Mouse (Mus musculus) heart, postnatal 0 days (tissue): ENCODE measurements around the gene Fndc10. TPM values are rescaled to one million over a fixed set of nuclear protein-coding genes. Genes with fewer than 3 reads are reported as not detected.

ENCODE experiments used
- ATAC-seq: fragments of 200-750 bp; cut with Nextera tagmentation; 2 replicates; pipeline ENCODE4 v1.8.0; 2017; ENCODE audit warnings: low read depth, moderate number of reproducible peaks, moderate library complexity; ENCODE audit not compliant: insufficient read depth
- DNase-seq: peaks from one replicate; pipeline ENCODE4 v3.0.0-alpha.2; 2016; ENCODE audit warnings: low spot score
- H3K27ac ChIP-seq: fragments of 300-500 bp; sonication (generic); 2 replicates; pipeline ENCODE4 v1.5.1; 2014; ENCODE audit warnings: low read depth, mild to moderate bottlenecking
- H3K27me3 ChIP-seq: fragments of 300-500 bp; sonication (generic); 2 replicates; pipeline ENCODE4 v1.6.1; 2014; ENCODE audit warnings: low read length, mixed read lengths; ENCODE audit not compliant: control insufficient read depth, insufficient read depth
- H3K36me3 ChIP-seq: fragments of 300-500 bp; sonication (generic); replicated peaks from 2 replicates; pipeline ENCODE4 v1.6.1; 2014; ENCODE audit warnings: low read length, mixed read lengths; ENCODE audit not compliant: control insufficient read depth, insufficient read depth
- H3K4me1 ChIP-seq: fragments of 300-500 bp; sonication (generic); 2 replicates; pipeline ENCODE4 v1.6.1; 2014; ENCODE audit warnings: antibody characterized with exemption; ENCODE audit not compliant: control insufficient read depth, insufficient read depth
- H3K4me2 ChIP-seq: fragments of 300-500 bp; sonication (generic); 2 replicates; pipeline ENCODE4 v1.6.1; 2014; ENCODE audit warnings: low read depth, mild to moderate bottlenecking, low read length, moderate library complexity
- H3K4me3 ChIP-seq: fragments of 300-500 bp; sonication (generic); 2 replicates; pipeline ENCODE4 v1.5.1; 2014; ENCODE audit warnings: low read depth, low read length
- H3K9ac ChIP-seq: fragments of 300-500 bp; sonication (generic); replicated peaks from 2 replicates; pipeline ENCODE4 v1.6.1; 2014; ENCODE audit warnings: low read depth, low read length, mixed read lengths
- H3K9me3 ChIP-seq: fragments of 300-500 bp; sonication (generic); replicated peaks from 2 replicates; pipeline ENCODE4 v1.6.1; 2016; ENCODE audit warnings: low read length; ENCODE audit not compliant: control insufficient read depth
- CTCF ChIP-seq: IDR thresholded peaks from 2 replicates; pipeline ENCODE4 v1.5.1; 2016; ENCODE audit warnings: antibody characterized with exemption, control low read depth, low read depth
- EP300 ChIP-seq: IDR thresholded peaks from 2 replicates; pipeline ENCODE4 v1.6.1; 2016; ENCODE audit warnings: antibody characterized with exemption, low read depth
- WGBS: fragments of 180-500 bp; shearing (Covaris S2); extraction: QIAGEN DNeasy Blood & Tissue Kit; methylation state at CpG from one replicate; pipeline ENCODE4 v1.1.7; 2014; 5-methylcytosine and 5-hydroxymethylcytosine counted together
- polyA plus RNA-seq: library from polyadenylated mRNA; unstranded; fragments of >200 nt; fragmentation: Nextera tagmentation; extraction: Ambion mirVana; gene quantifications from 2 replicates; pipeline ENCODE4 v1.2.1, GENCODE M21; 2015
- total RNA-seq: library from RNA; depleted of rRNA; stranded (reverse); fragments of >200 nt; gene quantifications from 2 replicates; pipeline ENCODE4 v1.2.3, GENCODE M21; 2014; ENCODE audit warnings: low replicate concordance

Gene Fndc10
- total and polyA plus RNA-seq, 2 experiments from 2014 or later, result 2.1 to 9.7 TPM

GRCm38 (mm10) chr4:155696261-155697255, 2.4 kb downstream of the Fndc10 start:
- WGBS, result 63% methylated on average over 16 of the region's 16 CpGs
- H3K4me1 ChIP-seq, result 0 out of 2 replicates have a peak, but pooled peaks cover 6% of the 10 kb centered on the region
- H3K4me3 ChIP-seq, result no peak overlapping the region
- DNase-seq (no peak), ATAC-seq (no peak)
- H3K9me3 ChIP-seq, result no peaks in the 10 kb centered on the region
- peaks cover 17% of the 10 kb centered on the region; the same call in 1 of the 2 replicates for H3K27me3 ChIP-seq
- no peak overlapping the region for H3K9ac ChIP-seq
- TF ChIP-seq CTCF (no peak), EP300 (no peak)
- no peaks in the 10 kb centered on the region for H3K36me3 ChIP-seq
- H3K4me2 ChIP-seq, result no peak overlapping the region
- H3K27ac ChIP-seq, result no peak overlapping the region

DNA sequence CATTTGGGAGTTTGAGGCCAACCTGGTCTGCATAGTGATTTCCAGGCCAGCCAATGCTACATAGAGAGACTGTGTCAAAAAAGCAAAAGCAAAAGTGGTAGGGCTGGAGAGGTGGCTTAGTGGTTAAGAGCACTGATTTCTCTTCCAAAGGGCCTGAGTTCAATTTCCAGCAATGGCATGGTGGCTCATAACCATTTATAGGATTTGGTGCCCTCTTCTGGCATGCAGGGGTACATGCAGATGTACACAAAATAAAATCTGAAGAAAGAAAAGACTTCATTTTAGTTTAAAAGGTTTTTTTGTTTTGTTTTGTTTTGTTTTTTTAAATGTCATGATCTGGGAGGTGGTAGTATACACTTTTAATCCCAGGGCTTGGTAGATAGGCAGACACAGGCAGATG, 6.3 kb downstream of the Fndc10 start:
- Histone ChIP-seq H3K36me3 (no peaks in the 10 kb centered on the region), H3K27ac (no peak overlapping the region), H3K4me1 (peaks cover 5% of the 10 kb centered on the region; the same call in 1 of the 2 replicates), H3K4me2 (no peak overlapping the region), H3K9ac (no peak overlapping the region), H3K27me3 (0 out of 2 replicates have a peak, but pooled peaks cover 7% of the 10 kb centered on the region), H3K9me3 (no peaks in the 10 kb centered on the region), H3K4me3 (no peak overlapping the region)
- ATAC-seq (no peak), DNase-seq (no peak)
- TF ChIP-seq EP300, result no peak
- TF ChIP-seq CTCF, result peak; percentile 71

GRCm38 (mm10) chr4:155703425-155703929, 9.3 kb downstream of the Fndc10 start:
- TF ChIP-seq EP300 (no peak), CTCF (no peak)
- DNase-seq, result no peak
- ATAC-seq, result no peak
- WGBS, result 94% methylated on average over 4 of the region's 4 CpGs
- Histone ChIP-seq H3K4me2 (no peak overlapping the region), H3K4me3 (no peak overlapping the region), H3K9ac (no peak overlapping the region), H3K27me3 (no peaks in the 10 kb centered on the region), H3K4me1 (peaks cover 5% of the 10 kb centered on the region; the same call in 1 of the 2 replicates), H3K9me3 (no peaks in the 10 kb centered on the region), H3K36me3 (no peaks in the 10 kb centered on the region), H3K27ac (no peak overlapping the region)

GRCm38 (mm10) chr4:155704721-155705591, 10.8 kb downstream of the Fndc10 start, which contains the start of gene Ssu72:
TSS of gene Ssu72 (plus strand) at chr4:155704800.
- TF ChIP-seq EP300 (peak; percentile 83; the same call in 1 of the 2 replicates), CTCF (no peak)
- Histone ChIP-seq H3K4me2 (peak within 1 kb of the TSS; percentile 64), H3K27ac (peak within 1 kb of the TSS; percentile 94), H3K4me1 (peaks cover 8% of the 10 kb centered on the region; the same call in 1 of the 2 replicates), H3K36me3 (no peaks in the 10 kb centered on the region), H3K9ac (peak within 1 kb of the TSS; percentile 78), H3K4me3 (peak within 1 kb of the TSS; percentile 86), H3K9me3 (no peaks in the 10 kb centered on the region), H3K27me3 (no peaks in the 10 kb centered on the region)
- WGBS, result under 1% methylated on average over 82 of the region's 83 CpGs
- ATAC-seq (peak; percentile 95), DNase-seq (peak; percentile 90)

GRCm38 (mm10) chr4:155705592-155705929, 11.4 kb downstream of the Fndc10 start:
- WGBS, result 0% methylated on average over 19 of the region's 19 CpGs
- H3K9me3 ChIP-seq, result no peaks in the 10 kb centered on the region
- peak overlapping the region; percentile 86 for H3K4me3 ChIP-seq
- no peak for TF ChIP-seq CTCF
- no peak for TF ChIP-seq EP300
- peak overlapping the region; percentile 64 for H3K4me2 ChIP-seq
- peak overlapping the region; percentile 94 for H3K27ac ChIP-seq
- DNase-seq (no peak), ATAC-seq (no peak; the same call in none of the 2 replicates)
- no peaks in the 10 kb centered on the region for H3K36me3 ChIP-seq
- H3K27me3 ChIP-seq, result no peaks in the 10 kb centered on the region
- H3K4me1 ChIP-seq, result peaks cover 13% of the 10 kb centered on the region; the same call in 1 of the 2 replicates
- peak overlapping the region; percentile 78 for H3K9ac ChIP-seq
